8 mouse cellular contexts compared by ENCODE assay signal in genomic region chr7:28811228-28811627, GRCm38 (mm10). TPM values are rescaled to one million over a fixed set of nuclear protein-coding genes. Genes with fewer than 3 reads are reported as not detected.
DNase-seq lines count a peak whose midpoint lies in the region; ATAC-seq and TF ChIP-seq lines count a peak whose summit lies in the region.

No protein-coding gene starts in this region.

- peak; percentile 28 for ATAC-seq in embryonic facial prominence, embryonic 14.5 days (ENCODE audit: low read depth)
- peak; percentile 73 for ATAC-seq in heart, embryonic 11.5 days (replicated peaks; ENCODE audit: insufficient number of reproducible peaks, low FRiP score, low TSS enrichment)
- no peak for ATAC-seq in kidney, postnatal 0 days (replicated peaks; ENCODE audit: low FRiP score, low read depth)
- ATAC-seq in liver, embryonic 12.5 days: peak; percentile 48
- ATAC-seq in stomach, embryonic 16.5 days (ENCODE audit: insufficient read depth, low FRiP score): peak; percentile 56

- peak overlapping the region; percentile 86 for H3K4me3 ChIP-seq in embryonic facial prominence, embryonic 14.5 days (ENCODE audit: low read depth, low read length)
- peak overlapping the region; percentile 88 for H3K4me3 ChIP-seq in heart, embryonic 11.5 days (ENCODE audit: low read depth, low read length)
- H3K4me3 ChIP-seq in kidney, postnatal 0 days (replicated peaks; ENCODE audit: low read depth, low read length): peak overlapping the region; percentile 83
- H3K4me3 ChIP-seq in liver, embryonic 12.5 days: peak overlapping the region; percentile 93
- peak overlapping the region; percentile 85 for H3K4me3 ChIP-seq in stomach, embryonic 16.5 days (replicated peaks; ENCODE audit: low read length)

- under 1% methylated on average over 39 of the region's 40 CpGs for WGBS in embryonic facial prominence, embryonic 14.5 days
- WGBS in heart, embryonic 11.5 days (ENCODE audit: insufficient replicate concordance): under 1% methylated on average over 39 of the region's 40 CpGs
- WGBS in kidney, postnatal 0 days: 0% methylated on average over 39 of the region's 40 CpGs
- WGBS in liver, embryonic 12.5 days (ENCODE audit: insufficient replicate concordance): 1% methylated on average over 40 of the region's 40 CpGs
- WGBS in stomach, embryonic 16.5 days: under 1% methylated on average over 40 of the region's 40 CpGs

- peak overlapping the region; percentile 99 for H3K27ac ChIP-seq in embryonic facial prominence, embryonic 14.5 days (replicated peaks; ENCODE audit: low read depth, low read length)
- peak overlapping the region; percentile 99 for H3K27ac ChIP-seq in heart, embryonic 11.5 days (ENCODE audit: low read depth, low read length)
- peak overlapping the region; percentile 98 for H3K27ac ChIP-seq in kidney, postnatal 0 days
- peak overlapping the region; percentile 97 for H3K27ac ChIP-seq in liver, embryonic 12.5 days
- H3K27ac ChIP-seq in stomach, embryonic 16.5 days (ENCODE audit: low read length): peak overlapping the region; percentile 99

- H3K36me3 ChIP-seq in embryonic facial prominence, embryonic 14.5 days (ENCODE audit: control insufficient read depth, insufficient read depth, low read length): peaks cover 44% of the 10 kb centered on the region
- H3K36me3 ChIP-seq in heart, embryonic 11.5 days (ENCODE audit: control insufficient read depth, insufficient read depth, low read length): peaks cover 31% of the 10 kb centered on the region
- peaks cover 34% of the 10 kb centered on the region for H3K36me3 ChIP-seq in kidney, postnatal 0 days (ENCODE audit: insufficient read depth, low read length)
- peaks cover 45% of the 10 kb centered on the region for H3K36me3 ChIP-seq in liver, embryonic 12.5 days
- peaks cover 30% of the 10 kb centered on the region for H3K36me3 ChIP-seq in stomach, embryonic 16.5 days (ENCODE audit: control insufficient read depth, insufficient read depth, low read length)

- no peaks in the 10 kb centered on the region for H3K27me3 ChIP-seq in embryonic facial prominence, embryonic 14.5 days (replicated peaks; ENCODE audit: control insufficient read depth, insufficient read depth, low read length)
- no peaks in the 10 kb centered on the region for H3K27me3 ChIP-seq in heart, embryonic 11.5 days (ENCODE audit: control insufficient read depth, insufficient read depth, low read length)
- H3K27me3 ChIP-seq in kidney, postnatal 0 days (ENCODE audit: insufficient read depth, low read length): no peaks in the 10 kb centered on the region
- no peaks in the 10 kb centered on the region for H3K27me3 ChIP-seq in liver, embryonic 12.5 days (replicated peaks)
- no peaks in the 10 kb centered on the region for H3K27me3 ChIP-seq in stomach, embryonic 16.5 days (ENCODE audit: control insufficient read depth, insufficient read depth, low read length)

- H3K9ac ChIP-seq in embryonic facial prominence, embryonic 14.5 days (ENCODE audit: low read depth, low read length): peak overlapping the region; percentile 98
- peak overlapping the region; percentile 98 for H3K9ac ChIP-seq in heart, embryonic 11.5 days (ENCODE audit: low read depth, low read length)
- H3K9ac ChIP-seq in kidney, postnatal 0 days (ENCODE audit: low read depth, low read length): peak overlapping the region; percentile 99
- peak overlapping the region; percentile 94 for H3K9ac ChIP-seq in liver, embryonic 12.5 days
- peak overlapping the region; percentile 98 for H3K9ac ChIP-seq in stomach, embryonic 16.5 days (ENCODE audit: low read length)

- no peaks in the 10 kb centered on the region for H3K9me3 ChIP-seq in embryonic facial prominence, embryonic 14.5 days (ENCODE audit: control insufficient read depth, low read length)
- H3K9me3 ChIP-seq in heart, embryonic 11.5 days (replicated peaks; ENCODE audit: control insufficient read depth, low read length): no peaks in the 10 kb centered on the region
- H3K9me3 ChIP-seq in kidney, postnatal 0 days (replicated peaks; ENCODE audit: low read length): no peaks in the 10 kb centered on the region
- H3K9me3 ChIP-seq in liver, embryonic 12.5 days (replicated peaks): no peaks in the 10 kb centered on the region
- H3K9me3 ChIP-seq in stomach, embryonic 16.5 days (replicated peaks; ENCODE audit: control insufficient read depth, low read length): no peaks in the 10 kb centered on the region

- peaks cover 21% of the 10 kb centered on the region for H3K4me1 ChIP-seq in embryonic facial prominence, embryonic 14.5 days (ENCODE audit: control insufficient read depth, insufficient read depth, low read length)
- peaks cover 41% of the 10 kb centered on the region for H3K4me1 ChIP-seq in heart, embryonic 11.5 days (ENCODE audit: control insufficient read depth, insufficient read depth, low read length)
- peaks cover 13% of the 10 kb centered on the region for H3K4me1 ChIP-seq in kidney, postnatal 0 days (replicated peaks; ENCODE audit: insufficient read depth, low read length)
- peaks cover 61% of the 10 kb centered on the region for H3K4me1 ChIP-seq in liver, embryonic 12.5 days
- peaks cover 52% of the 10 kb centered on the region for H3K4me1 ChIP-seq in stomach, embryonic 16.5 days (ENCODE audit: control insufficient read depth, insufficient read depth, low read length)

- H3K4me2 ChIP-seq in embryonic facial prominence, embryonic 14.5 days (ENCODE audit: low read depth, low read length): peak overlapping the region; percentile 89
- peak overlapping the region; percentile 94 for H3K4me2 ChIP-seq in heart, embryonic 11.5 days
- H3K4me2 ChIP-seq in kidney, postnatal 0 days (ENCODE audit: low read length): peak overlapping the region; percentile 75
- H3K4me2 ChIP-seq in liver, embryonic 12.5 days: peak overlapping the region; percentile 93
- peak overlapping the region; percentile 99 for H3K4me2 ChIP-seq in stomach, embryonic 16.5 days (ENCODE audit: low read depth, low read length)

- TF ChIP-seq CTCF in kidney, postnatal 0 days (IDR thresholded peaks at IDR 0.05; ENCODE audit: low read depth): no peak

- peak; percentile 97 for DNase-seq in 416B (ENCODE audit: low read depth)
- peak; percentile 95 to 97 for DNase-seq in adrenal gland, postnatal 36 days
- peak; percentile 97 for DNase-seq in embryonic facial prominence, embryonic 14.5 days (ENCODE audit: low spot score)
- peak; percentile 97 for DNase-seq in kidney, postnatal 0 days (ENCODE audit: low spot score)
- DNase-seq in neural tube, embryonic 10.5 days (ENCODE audit: extremely low spot score, low spot score): peak; percentile 93

RNA-seq across cellular contexts. Expression of gene Hnrnpl, which starts 2.9 kb away (rescaled TPM):
- total RNA-seq in adrenal gland, postnatal 36 days (2021): 100 to 1,000 TPM; 415 to 420 TPM
- 180 and 182 TPM in 2 replicates for polyA plus RNA-seq in embryonic facial prominence, embryonic 14.5 days (2014; fragmentation: Nextera tagmentation; extraction: Ambion mirVana)
- 210 and 212 TPM in 2 replicates for polyA plus RNA-seq in heart, embryonic 11.5 days (2014; fragmentation: Nextera tagmentation; extraction: Ambion mirVana)
- polyA plus RNA-seq in kidney, postnatal 0 days (2015; fragmentation: Nextera tagmentation; extraction: Ambion mirVana): 232 TPM in 2 replicates
- 186 and 188 TPM in 2 replicates for polyA plus RNA-seq in liver, embryonic 12.5 days (2016; fragmentation: Nextera tagmentation; extraction: Ambion mirVana)
- polyA plus RNA-seq in stomach, embryonic 16.5 days (2015; fragmentation: Nextera tagmentation; extraction: Ambion mirVana): 170 and 200 TPM in 2 replicates

RNA-seq across cellular contexts. Expression of gene Ech1, which starts 13.8 kb away (rescaled TPM):
- 100 to 1,000 TPM; 543 to 577 TPM for total RNA-seq in adrenal gland, postnatal 36 days (2021)
- 183 and 202 TPM in 2 replicates for polyA plus RNA-seq in embryonic facial prominence, embryonic 14.5 days (2014; fragmentation: Nextera tagmentation; extraction: Ambion mirVana)
- polyA plus RNA-seq in heart, embryonic 11.5 days (2014; fragmentation: Nextera tagmentation; extraction: Ambion mirVana): 139 and 149 TPM in 2 replicates
- polyA plus RNA-seq in kidney, postnatal 0 days (2015; fragmentation: Nextera tagmentation; extraction: Ambion mirVana): 330 and 348 TPM in 2 replicates
- polyA plus RNA-seq in liver, embryonic 12.5 days (2016; fragmentation: Nextera tagmentation; extraction: Ambion mirVana): 72.3 and 73.6 TPM in 2 replicates
- 227 and 230 TPM in 2 replicates for polyA plus RNA-seq in stomach, embryonic 16.5 days (2015; fragmentation: Nextera tagmentation; extraction: Ambion mirVana)

RNA-seq across cellular contexts. Expression of gene Lgals4, which starts 22.4 kb away (rescaled TPM):
- total RNA-seq in adrenal gland, postnatal 36 days (2021): 10 to 100 TPM; 11.3 to 12.7 TPM
- 3.4 and 4.1 TPM in 2 replicates for polyA plus RNA-seq in embryonic facial prominence, embryonic 14.5 days (2014; fragmentation: Nextera tagmentation; extraction: Ambion mirVana)
- polyA plus RNA-seq in heart, embryonic 11.5 days (2014; fragmentation: Nextera tagmentation; extraction: Ambion mirVana): 2.2 and 3.9 TPM in 2 replicates
- polyA plus RNA-seq in kidney, postnatal 0 days (2015; fragmentation: Nextera tagmentation; extraction: Ambion mirVana): 10.8 and 10.9 TPM in 2 replicates
- 2.7 and 3.6 TPM in 2 replicates for polyA plus RNA-seq in liver, embryonic 12.5 days (2016; fragmentation: Nextera tagmentation; extraction: Ambion mirVana)
- 353 and 382 TPM in 2 replicates for polyA plus RNA-seq in stomach, embryonic 16.5 days (2015; fragmentation: Nextera tagmentation; extraction: Ambion mirVana)

RNA-seq across cellular contexts. Expression of gene Rinl, which starts 22.5 kb away (rescaled TPM):
- total RNA-seq in adrenal gland, postnatal 36 days (2021): 1 to 10 TPM; 2.5 to 2.8 TPM
- 2.7 and 3.0 TPM in 2 replicates for polyA plus RNA-seq in embryonic facial prominence, embryonic 14.5 days (2014; fragmentation: Nextera tagmentation; extraction: Ambion mirVana)
- polyA plus RNA-seq in heart, embryonic 11.5 days (2014; fragmentation: Nextera tagmentation; extraction: Ambion mirVana): 2.4 and 2.5 TPM in 2 replicates
- 5.2 and 6.3 TPM in 2 replicates for polyA plus RNA-seq in kidney, postnatal 0 days (2015; fragmentation: Nextera tagmentation; extraction: Ambion mirVana)
- 14.5 and 16.1 TPM in 2 replicates for polyA plus RNA-seq in liver, embryonic 12.5 days (2016; fragmentation: Nextera tagmentation; extraction: Ambion mirVana)
- 5.0 and 5.9 TPM in 2 replicates for polyA plus RNA-seq in stomach, embryonic 16.5 days (2015; fragmentation: Nextera tagmentation; extraction: Ambion mirVana)

RNA-seq across cellular contexts. Expression of gene Nfkbib, which starts 43.9 kb away (rescaled TPM):
- 10 to 100 TPM; 44.1 to 49.2 TPM for total RNA-seq in adrenal gland, postnatal 36 days (2021)
- 40.9 and 41.5 TPM in 2 replicates for polyA plus RNA-seq in embryonic facial prominence, embryonic 14.5 days (2014; fragmentation: Nextera tagmentation; extraction: Ambion mirVana)
- 34.7 and 38.0 TPM in 2 replicates for polyA plus RNA-seq in heart, embryonic 11.5 days (2014; fragmentation: Nextera tagmentation; extraction: Ambion mirVana)
- polyA plus RNA-seq in kidney, postnatal 0 days (2015; fragmentation: Nextera tagmentation; extraction: Ambion mirVana): 42.2 and 43.7 TPM in 2 replicates
- 41.6 and 43.1 TPM in 2 replicates for polyA plus RNA-seq in liver, embryonic 12.5 days (2016; fragmentation: Nextera tagmentation; extraction: Ambion mirVana)
- 37.2 and 38.9 TPM in 2 replicates for polyA plus RNA-seq in stomach, embryonic 16.5 days (2015; fragmentation: Nextera tagmentation; extraction: Ambion mirVana)

Comparison
In these comparisons a context has a peak if more than half of its experiments do, and no peak if none do; other contexts are left out.
1. RNA of gene Lgals4, which starts 22.4 kb away (polyA plus RNA-seq): 353 to 382 TPM in stomach, embryonic 16.5 days; 10.8 to 10.9 TPM in kidney, postnatal 0 days, 2.2 to 3.9 TPM in heart, embryonic 11.5 days, 2.7 to 3.6 TPM in liver, embryonic 12.5 days and 3.4 to 4.1 TPM in embryonic facial prominence, embryonic 14.5 days; every median in the first group is over 10 times any median in the second.
2. Peak in every context shown above with its lines, with median percentiles within 50 percentile points of each other: DNase-seq, H3K27ac ChIP-seq, H3K4me2 ChIP-seq, H3K4me3 ChIP-seq and H3K9ac ChIP-seq.